Mouse (Mus musculus): ENCODE measurements at regions not wholly inside any gene's neighbourhood (a gene's known extent, or its start where the extent isn't known, plus 50 kb on each side); places are given as distances from the start of the nearest gene placed in this dataset.

DNA sequence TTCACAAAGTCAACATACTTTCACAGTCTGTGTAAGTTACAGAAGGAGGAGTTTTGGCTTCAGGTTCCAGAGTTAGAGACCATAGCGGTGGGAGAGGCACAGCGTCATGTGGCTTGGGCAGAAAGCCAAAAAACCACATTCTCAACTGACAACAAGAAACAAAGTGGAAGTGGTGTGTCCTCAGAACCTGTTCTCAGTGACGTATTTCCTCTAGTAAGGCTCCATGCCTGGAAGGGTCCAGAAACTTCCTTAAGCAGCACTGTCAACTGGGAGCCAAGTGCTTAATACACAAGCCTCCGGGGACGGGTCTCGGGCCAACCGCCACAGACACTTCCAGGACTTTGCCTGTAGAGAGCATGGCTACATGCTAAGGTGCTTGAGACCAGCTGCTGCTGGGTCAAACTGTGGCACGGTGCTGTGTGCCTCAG lies 90.4 kb downstream of the Gm11077 start:
- TF ChIP-seq CTCF (IDR thresholded peaks at IDR 0.05; ENCODE audit: borderline replicate concordance, extremely low read depth, insufficient read depth, insufficient read length) (no peak), POLR2A (IDR thresholded peaks at IDR 0.05; ENCODE audit: borderline replicate concordance, extremely low read depth, insufficient read depth, insufficient read length, poor library complexity, severe bottlenecking) (no peak)
